Mouse (Mus musculus): ENCODE results near the gene March1. TPM values are rescaled to one million over a fixed set of nuclear protein-coding genes. Genes with fewer than 3 reads are reported as not detected.

March1 gene
- polyA plus RNA-seq, 1 experiment from 2014 or later: 0.30 TPM

GRCm38 (mm10) chr8:66494496-66494895 lies 876.8 kb downstream of the March1 start:
- H3K9me3 ChIP-seq (replicated peaks; ENCODE audit: low read length): no peaks in the 10 kb centered on the region
- H3K36me3 ChIP-seq (ENCODE audit: insufficient read depth, low read length): no peaks in the 10 kb centered on the region
- H3K27me3 ChIP-seq (ENCODE audit: insufficient read depth, low read length): no peaks in the 10 kb centered on the region
- no peak overlapping the region for H3K4me2 ChIP-seq (ENCODE audit: low read length)
- WGBS: 50% methylated on average over 2 of the region's 2 CpGs
- ATAC-seq (replicated peaks; ENCODE audit: low FRiP score, low read depth) (no peak), DNase-seq (ENCODE audit: low spot score) (no peak)
- no peak overlapping the region for H3K9ac ChIP-seq (ENCODE audit: low read depth, low read length)
- TF ChIP-seq CTCF (IDR thresholded peaks at IDR 0.05; ENCODE audit: low read depth): no peak
- no peak overlapping the region for H3K4me3 ChIP-seq (replicated peaks; ENCODE audit: low read depth, low read length)
- H3K4me1 ChIP-seq (replicated peaks; ENCODE audit: insufficient read depth, low read length): no peaks in the 10 kb centered on the region
- no peak overlapping the region for H3K27ac ChIP-seq

- peak; percentile 80 for TF ChIP-seq CTCF (IDR thresholded peaks at IDR 0.05; ENCODE audit: low read depth)
Observed at GRCm38 (mm10) chr8:66495726-66496125, 878.0 kb downstream of the March1 start.

GRCm38 (mm10) chr8:66496998-66497577 lies 879.4 kb downstream of the March1 start:
- Histone ChIP-seq H3K36me3 (ENCODE audit: insufficient read depth, low read length) (no peaks in the 10 kb centered on the region), H3K4me3 (replicated peaks; ENCODE audit: low read depth, low read length) (no peak overlapping the region), H3K4me1 (replicated peaks; ENCODE audit: insufficient read depth, low read length) (no peaks in the 10 kb centered on the region), H3K27me3 (ENCODE audit: insufficient read depth, low read length) (no peaks in the 10 kb centered on the region), H3K9me3 (replicated peaks; ENCODE audit: low read length) (no peaks in the 10 kb centered on the region), H3K27ac (no peak overlapping the region), H3K9ac (ENCODE audit: low read depth, low read length) (no peak overlapping the region), H3K4me2 (ENCODE audit: low read length) (no peak overlapping the region)
- no peak for ATAC-seq (replicated peaks; ENCODE audit: low FRiP score, low read depth)
- 31% methylated on average over 4 of the region's 4 CpGs for WGBS
- peak; percentile 80 for TF ChIP-seq CTCF (IDR thresholded peaks at IDR 0.05; ENCODE audit: low read depth)
- peak; percentile 73 for DNase-seq (ENCODE audit: low spot score)

More at GRCm38 (mm10) chr8:66495726-66496125, 878.0 kb downstream of the March1 start:
- no peaks in the 10 kb centered on the region for H3K36me3 ChIP-seq (ENCODE audit: insufficient read depth, low read length)
- no peaks in the 10 kb centered on the region for H3K4me1 ChIP-seq (replicated peaks; ENCODE audit: insufficient read depth, low read length)
- no peaks in the 10 kb centered on the region for H3K27me3 ChIP-seq (ENCODE audit: insufficient read depth, low read length)
- H3K4me2 ChIP-seq (ENCODE audit: low read length): no peak overlapping the region
- H3K27ac ChIP-seq: no peak overlapping the region
- ATAC-seq (replicated peaks; ENCODE audit: low FRiP score, low read depth) (peak; percentile 82; the same call in 1 of the 2 replicates), DNase-seq (ENCODE audit: low spot score) (peak; percentile 82)
- H3K4me3 ChIP-seq (replicated peaks; ENCODE audit: low read depth, low read length): no peak overlapping the region
- WGBS: 7% methylated on average over 8 of the region's 8 CpGs
- H3K9me3 ChIP-seq (replicated peaks; ENCODE audit: low read length): no peaks in the 10 kb centered on the region
- no peak overlapping the region for H3K9ac ChIP-seq (ENCODE audit: low read depth, low read length)

- H3K36me3 ChIP-seq (ENCODE audit: insufficient read depth, low read length): no peaks in the 10 kb centered on the region
- no peaks in the 10 kb centered on the region for H3K4me1 ChIP-seq (replicated peaks; ENCODE audit: insufficient read depth, low read length)
- H3K27ac ChIP-seq: no peak overlapping the region
- TF ChIP-seq CTCF (IDR thresholded peaks at IDR 0.05; ENCODE audit: low read depth): no peak
- ATAC-seq (replicated peaks; ENCODE audit: low FRiP score, low read depth) (no peak), DNase-seq (ENCODE audit: low spot score) (no peak)
- no peaks in the 10 kb centered on the region for H3K9me3 ChIP-seq (replicated peaks; ENCODE audit: low read length)
- WGBS: 81% methylated on average over 2 of the region's 2 CpGs
- H3K4me3 ChIP-seq (replicated peaks; ENCODE audit: low read depth, low read length): no peak overlapping the region
- no peak overlapping the region for H3K9ac ChIP-seq (ENCODE audit: low read depth, low read length)
- H3K27me3 ChIP-seq (ENCODE audit: insufficient read depth, low read length): no peaks in the 10 kb centered on the region
- H3K4me2 ChIP-seq (ENCODE audit: low read length): no peak overlapping the region
Observed at GRCm38 (mm10) chr8:66503381-66503780, 885.7 kb downstream of the March1 start.

- Histone ChIP-seq H3K4me2 (ENCODE audit: low read length) (no peak within 1 kb of the TSS), H3K4me3 (replicated peaks; ENCODE audit: low read depth, low read length) (no peak within 1 kb of the TSS), H3K27me3 (ENCODE audit: insufficient read depth, low read length) (no peaks in the 10 kb centered on the region), H3K9ac (ENCODE audit: low read depth, low read length) (no peak within 1 kb of the TSS), H3K27ac (no peak within 1 kb of the TSS), H3K4me1 (replicated peaks; ENCODE audit: insufficient read depth, low read length) (no peaks in the 10 kb centered on the region), H3K9me3 (replicated peaks; ENCODE audit: low read length) (no peaks in the 10 kb centered on the region), H3K36me3 (ENCODE audit: insufficient read depth, low read length) (no peaks in the 10 kb centered on the region)
- no peak for TF ChIP-seq CTCF (IDR thresholded peaks at IDR 0.05; ENCODE audit: low read depth)
- no peak for DNase-seq (ENCODE audit: low spot score)
- WGBS: 97% methylated on average over 22 of the region's 22 CpGs
- ATAC-seq (replicated peaks; ENCODE audit: low FRiP score, low read depth): no peak
Observed at GRCm38 (mm10) chr8:66511537-66511936, 893.8 kb downstream of the March1 start, which contains the start of gene Tktl2. Gene Tktl2 (plus strand): TSS chr8:66511756.

- WGBS: 76% methylated on average over 2 of the region's 2 CpGs
- no peak for ATAC-seq (replicated peaks; ENCODE audit: low FRiP score, low read depth)
- H3K27ac ChIP-seq: no peak overlapping the region
Observed at GRCm38 (mm10) chr8:66519149-66519548, 901.4 kb downstream of the March1 start.

GRCm38 (mm10) chr8:66520576-66520975 lies 902.9 kb downstream of the March1 start:
- H3K27me3 ChIP-seq (ENCODE audit: insufficient read depth, low read length): no peaks in the 10 kb centered on the region
- no peak overlapping the region for H3K4me2 ChIP-seq (ENCODE audit: low read length)
- H3K9ac ChIP-seq (ENCODE audit: low read depth, low read length): no peak overlapping the region
- H3K9me3 ChIP-seq (replicated peaks; ENCODE audit: low read length): no peaks in the 10 kb centered on the region
- H3K4me1 ChIP-seq (replicated peaks; ENCODE audit: insufficient read depth, low read length): no peaks in the 10 kb centered on the region
- DNase-seq (ENCODE audit: low spot score) (no peak), ATAC-seq (replicated peaks; ENCODE audit: low FRiP score, low read depth) (no peak)
- H3K36me3 ChIP-seq (ENCODE audit: insufficient read depth, low read length): no peaks in the 10 kb centered on the region
- H3K27ac ChIP-seq: no peak overlapping the region
- no peak for TF ChIP-seq CTCF (IDR thresholded peaks at IDR 0.05; ENCODE audit: low read depth)
- H3K4me3 ChIP-seq (replicated peaks; ENCODE audit: low read depth, low read length): no peak overlapping the region

More at GRCm38 (mm10) chr8:66519149-66519548, 901.4 kb downstream of the March1 start:
- no peaks in the 10 kb centered on the region for H3K9me3 ChIP-seq (replicated peaks; ENCODE audit: low read length)
- no peaks in the 10 kb centered on the region for H3K4me1 ChIP-seq (replicated peaks; ENCODE audit: insufficient read depth, low read length)
- no peaks in the 10 kb centered on the region for H3K27me3 ChIP-seq (ENCODE audit: insufficient read depth, low read length)
- no peak overlapping the region for H3K9ac ChIP-seq (ENCODE audit: low read depth, low read length)
- H3K4me2 ChIP-seq (ENCODE audit: low read length): no peak overlapping the region
- no peaks in the 10 kb centered on the region for H3K36me3 ChIP-seq (ENCODE audit: insufficient read depth, low read length)
- no peak overlapping the region for H3K4me3 ChIP-seq (replicated peaks; ENCODE audit: low read depth, low read length)
- no peak for TF ChIP-seq CTCF (IDR thresholded peaks at IDR 0.05; ENCODE audit: low read depth)
- DNase-seq (ENCODE audit: low spot score): no peak

Data from kidney, postnatal 0 days (tissue).